Mouse (Mus musculus): Measurements from ENCODE around the gene Gm572. TPM values are rescaled to one million over a fixed set of nuclear protein-coding genes. Genes with fewer than 3 reads are reported as not detected.

The Gm572 gene
- polyA plus RNA-seq, 1 experiment from 2014 or later, result not detected

- no peak overlapping the region for H3K9ac ChIP-seq
- H3K27ac ChIP-seq, result no peak overlapping the region
- H3K4me2 ChIP-seq (replicated peaks), result peak overlapping the region; percentile 82
- no peaks in the 10 kb centered on the region for H3K9me3 ChIP-seq
- H3K36me3 ChIP-seq, result peaks cover 28% of the 10 kb centered on the region
- 61% methylated on average over 3 of the region's 3 CpGs for WGBS
- H3K4me1 ChIP-seq, result peaks cover 12% of the 10 kb centered on the region
- H3K27me3 ChIP-seq (replicated peaks), result no peaks in the 10 kb centered on the region
- peak; percentile 23 for ATAC-seq (ENCODE audit: low FRiP score, low read depth)
- H3K4me3 ChIP-seq, result no peak overlapping the region
These were observed 15.9 kb upstream of the Gm572 start for GRCm38 (mm10) chr4:148627246-148627645.

- Histone ChIP-seq H3K27me3 (replicated peaks) (no peaks in the 10 kb centered on the region), H3K4me2 (replicated peaks) (no peak overlapping the region), H3K36me3 (no peaks in the 10 kb centered on the region), H3K27ac (no peak overlapping the region), H3K4me1 (no peaks in the 10 kb centered on the region), H3K9ac (no peak overlapping the region), H3K4me3 (no peak overlapping the region), H3K9me3 (no peaks in the 10 kb centered on the region)
- no peak for ATAC-seq (ENCODE audit: low FRiP score, low read depth)
- WGBS, result 86% methylated on average over 3 of the region's 3 CpGs
These were observed 11.0 kb upstream of the Gm572 start for GRCm38 (mm10) chr4:148632013-148632692.

- no peak overlapping the region for H3K4me3 ChIP-seq
- H3K27ac ChIP-seq, result no peak overlapping the region
- H3K9ac ChIP-seq, result no peak overlapping the region
- H3K4me2 ChIP-seq (replicated peaks), result no peak overlapping the region
- no peaks in the 10 kb centered on the region for H3K36me3 ChIP-seq
- H3K9me3 ChIP-seq, result no peaks in the 10 kb centered on the region
- no peaks in the 10 kb centered on the region for H3K27me3 ChIP-seq (replicated peaks)
- H3K4me1 ChIP-seq, result no peaks in the 10 kb centered on the region
- ATAC-seq (ENCODE audit: low FRiP score, low read depth), result no peak
- WGBS, result 72% methylated on average over 2 of the region's 2 CpGs
These were observed 9.6 kb upstream of the Gm572 start for GRCm38 (mm10) chr4:148633395-148634061.

GRCm38 (mm10) chr4:148635309-148635708 is 7.8 kb upstream of the Gm572 start:
- Histone ChIP-seq H3K27ac (no peak overlapping the region), H3K9me3 (no peaks in the 10 kb centered on the region), H3K4me2 (replicated peaks) (no peak overlapping the region), H3K36me3 (no peaks in the 10 kb centered on the region), H3K4me1 (no peaks in the 10 kb centered on the region), H3K27me3 (replicated peaks) (no peaks in the 10 kb centered on the region), H3K9ac (no peak overlapping the region), H3K4me3 (no peak overlapping the region)
- no peak for ATAC-seq (ENCODE audit: low FRiP score, low read depth)
- WGBS, result 81% methylated on average over 2 of the region's 2 CpGs

- Histone ChIP-seq H3K9me3 (no peaks in the 10 kb centered on the region), H3K4me3 (no peak overlapping the region), H3K27me3 (replicated peaks) (no peaks in the 10 kb centered on the region; the same call in none of the 2 replicates), H3K4me2 (replicated peaks) (no peak overlapping the region), H3K27ac (no peak overlapping the region), H3K36me3 (no peaks in the 10 kb centered on the region), H3K9ac (no peak overlapping the region), H3K4me1 (no peaks in the 10 kb centered on the region)
- 62% methylated on average over 9 of the region's 9 CpGs for WGBS
- ATAC-seq (ENCODE audit: low FRiP score, low read depth), result no peak
These were observed 4.8 kb upstream of the Gm572 start for GRCm38 (mm10) chr4:148638302-148638701.

- Histone ChIP-seq H3K4me2 (replicated peaks) (no peak overlapping the region), H3K4me1 (no peaks in the 10 kb centered on the region), H3K27me3 (replicated peaks) (no peaks in the 10 kb centered on the region; the same call in none of the 2 replicates), H3K36me3 (no peaks in the 10 kb centered on the region), H3K4me3 (no peak overlapping the region), H3K9ac (no peak overlapping the region), H3K27ac (no peak overlapping the region), H3K9me3 (no peaks in the 10 kb centered on the region)
- no peak for ATAC-seq (ENCODE audit: low FRiP score, low read depth)
- WGBS, result 86% methylated on average over 2 of the region's 2 CpGs
These were observed 3.7 kb upstream of the Gm572 start for GRCm38 (mm10) chr4:148639455-148639854.

- H3K9me3 ChIP-seq, result no peaks in the 10 kb centered on the region
- H3K4me1 ChIP-seq, result no peaks in the 10 kb centered on the region
- no peak overlapping the region for H3K4me3 ChIP-seq
- no peaks in the 10 kb centered on the region; the same call in none of the 2 replicates for H3K27me3 ChIP-seq (replicated peaks)
- WGBS, result 76% methylated on average over 5 of the region's 5 CpGs
- ATAC-seq (ENCODE audit: low FRiP score, low read depth), result no peak
- no peak overlapping the region for H3K27ac ChIP-seq
- no peak overlapping the region for H3K4me2 ChIP-seq (replicated peaks)
- H3K36me3 ChIP-seq, result no peaks in the 10 kb centered on the region
- H3K9ac ChIP-seq, result no peak overlapping the region
These were observed 2.0 kb upstream of the Gm572 start for GRCm38 (mm10) chr4:148641121-148641520.

- 9% methylated on average over 9 of the region's 9 CpGs for WGBS
- no peaks in the 10 kb centered on the region for H3K4me1 ChIP-seq
- no peak overlapping the region for H3K4me3 ChIP-seq
- no peaks in the 10 kb centered on the region for H3K36me3 ChIP-seq
- no peak for ATAC-seq (ENCODE audit: low FRiP score, low read depth)
- H3K9me3 ChIP-seq, result no peaks in the 10 kb centered on the region
- H3K4me2 ChIP-seq (replicated peaks), result peak overlapping the region; percentile 13; the same call in 1 of the 2 replicates
- no peak overlapping the region for H3K9ac ChIP-seq
- no peak overlapping the region for H3K27ac ChIP-seq
- no peaks in the 10 kb centered on the region; the same call in none of the 2 replicates for H3K27me3 ChIP-seq (replicated peaks)
These were observed 1.0 kb downstream of the Gm572 start for GRCm38 (mm10) chr4:148644157-148644511.

- no peaks in the 10 kb centered on the region; the same call in none of the 2 replicates for H3K27me3 ChIP-seq (replicated peaks)
- no peak overlapping the region for H3K9ac ChIP-seq
- H3K27ac ChIP-seq, result no peak overlapping the region
- H3K36me3 ChIP-seq, result no peaks in the 10 kb centered on the region
- WGBS, result 87% methylated on average over 6 of the region's 6 CpGs
- H3K9me3 ChIP-seq, result no peaks in the 10 kb centered on the region
- H3K4me2 ChIP-seq (replicated peaks), result no peak overlapping the region
- H3K4me3 ChIP-seq, result no peak overlapping the region
- no peak for ATAC-seq (ENCODE audit: low FRiP score, low read depth)
- H3K4me1 ChIP-seq, result no peaks in the 10 kb centered on the region
These were observed 1.8 kb downstream of the Gm572 start for GRCm38 (mm10) chr4:148644926-148645325.

GRCm38 (mm10) chr4:148646616-148647015 is 3.5 kb downstream of the Gm572 start:
- no peaks in the 10 kb centered on the region for H3K36me3 ChIP-seq
- H3K4me2 ChIP-seq (replicated peaks), result no peak overlapping the region
- H3K9me3 ChIP-seq, result no peaks in the 10 kb centered on the region
- no peak overlapping the region for H3K4me3 ChIP-seq
- ATAC-seq (ENCODE audit: low FRiP score, low read depth), result no peak
- H3K4me1 ChIP-seq, result peaks cover 8% of the 10 kb centered on the region
- WGBS, result 74% methylated on average over 11 of the region's 11 CpGs
- no peak overlapping the region for H3K27ac ChIP-seq
- no peaks in the 10 kb centered on the region; the same call in 1 of the 2 replicates for H3K27me3 ChIP-seq (replicated peaks)
- no peak overlapping the region for H3K9ac ChIP-seq

GRCm38 (mm10) chr4:148649309-148649708 is 6.2 kb downstream of the Gm572 start:
- H3K4me1 ChIP-seq, result peaks cover 8% of the 10 kb centered on the region
- H3K4me2 ChIP-seq (replicated peaks), result no peak overlapping the region
- no peaks in the 10 kb centered on the region for H3K9me3 ChIP-seq
- no peak for ATAC-seq (ENCODE audit: low FRiP score, low read depth)
- 66% methylated on average over 3 of the region's 3 CpGs for WGBS
- no peak overlapping the region for H3K9ac ChIP-seq
- no peak overlapping the region for H3K4me3 ChIP-seq
- H3K27ac ChIP-seq, result no peak overlapping the region
- no peaks in the 10 kb centered on the region for H3K36me3 ChIP-seq
- H3K27me3 ChIP-seq (replicated peaks), result no peaks in the 10 kb centered on the region

- Histone ChIP-seq H3K36me3 (no peaks in the 10 kb centered on the region), H3K4me2 (replicated peaks) (no peak overlapping the region), H3K27me3 (replicated peaks) (no peaks in the 10 kb centered on the region), H3K4me1 (peaks cover 8% of the 10 kb centered on the region), H3K9ac (no peak overlapping the region), H3K9me3 (no peaks in the 10 kb centered on the region), H3K4me3 (no peak overlapping the region), H3K27ac (no peak overlapping the region)
- WGBS, result 28% methylated on average over 9 of the region's 9 CpGs
- peak; percentile 91 for ATAC-seq (ENCODE audit: low FRiP score, low read depth)
These were observed 7.9 kb downstream of the Gm572 start for GRCm38 (mm10) chr4:148651045-148651444.
